Mouse (Mus musculus) macrophage (primary cell): ENCODE measurements around the gene Prdx4. TPM values are rescaled to one million over a fixed set of nuclear protein-coding genes. Genes with fewer than 3 reads are reported as not detected.
"Not testable (repeated sequence)": the region's sequence is repeated elsewhere in the genome, so short reads cannot be mapped to it uniquely, and the experiment has no call there.

ENCODE experiments used
- H3K27ac ChIP-seq: fragments of 350-480 bp; formaldehyde crosslinking; 2 replicates; pipeline ENCODE4 v1.9.0; 2021
- H3K36me3 ChIP-seq: fragments of 350-480 bp; formaldehyde crosslinking; 2 replicates; pipeline ENCODE4 v1.9.0; 2021; ENCODE audit errors: inconsistent target
- H3K4me3 ChIP-seq: fragments of 350-480 bp; formaldehyde crosslinking; 2 replicates; pipeline ENCODE4 v1.9.0; 2021; ENCODE audit errors: inconsistent target
- H3K79me2 ChIP-seq: fragments of 350-480 bp; formaldehyde crosslinking; 2 replicates; pipeline ENCODE4 v1.9.0; 2021; ENCODE audit errors: inconsistent target
- WGBS: methylation state at CpG from one replicate; pipeline ENCODE4 v1.1.7; 2026; ENCODE audit warnings: inconsistent platforms; ENCODE audit not compliant: missing documents; 5-methylcytosine and 5-hydroxymethylcytosine counted together
- polyA plus RNA-seq: library from polyadenylated mRNA; stranded (reverse); fragments of 250-400 nt; gene quantifications from 3 replicates; pipeline ENCODE4 v1.2.4, GENCODE M21; 2018; ENCODE audit warnings: inconsistent platforms
- total RNA-seq, 78 experiments: library from RNA; depleted of rRNA; stranded (reverse); fragments of 250-400 nt; gene quantifications; 1 replicate in 9 of 78; 2 replicates in 24 of 78; 3 replicates in 43 of 78; 4 replicates in 2 of 78; pipeline ENCODE4 v1.2.4; 2018; ENCODE audit warnings: inconsistent platforms in 56 of 78

The Prdx4 gene
- total RNA-seq (2018; cell fraction: chromatin; rRNA removed): 10 to 100 TPM in 12 of 26 experiments, 1 to 10 TPM in 14; 3.6 to 26.4 (median 9.4) TPM
- 100 to 1,000 TPM in 2 of 26 experiments, 10 to 100 TPM in 24; 63.8 to 109 (median 77.7) TPM for total RNA-seq (2018; cell fraction: cytosol; rRNA removed)
- 100 to 1,000 TPM in 1 of 26 experiments, 10 to 100 TPM in 25; 24.4 to 100 (median 54.8) TPM for total RNA-seq (2018; cell fraction: nucleus; rRNA removed)
- 53.4 to 107 TPM (median 95.0 TPM) in 3 replicates for polyA plus RNA-seq

DNA sequence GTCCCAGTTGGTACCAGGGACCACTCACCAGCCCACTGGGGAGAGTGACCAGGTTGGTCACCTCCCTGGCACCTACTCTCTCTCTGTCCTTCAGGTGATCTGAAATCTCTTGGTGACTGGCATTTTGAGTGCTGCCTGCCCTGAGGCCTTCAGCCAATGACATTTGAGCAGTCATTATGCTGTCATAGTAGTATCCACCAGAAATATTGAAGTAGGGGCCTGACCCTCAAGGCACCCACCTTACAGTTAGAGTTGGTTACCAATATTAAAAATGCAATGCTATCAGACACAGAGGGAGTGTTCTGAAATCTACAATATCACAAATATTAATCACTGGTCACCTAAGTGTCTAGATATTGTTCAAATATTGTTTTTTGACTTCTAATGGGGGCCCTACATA is at the start of gene Prdx4:
TSS of gene Prdx4 (minus strand) at position 101 of the 400 bp plus-strand sequence.
- Histone ChIP-seq H3K4me3 (no peak within 1 kb of the TSS), H3K79me2 (peaks cover 14% of the 10 kb centered on the region), H3K27ac (no peak within 1 kb of the TSS), H3K36me3 (no peaks in the 10 kb centered on the region)

DNA sequence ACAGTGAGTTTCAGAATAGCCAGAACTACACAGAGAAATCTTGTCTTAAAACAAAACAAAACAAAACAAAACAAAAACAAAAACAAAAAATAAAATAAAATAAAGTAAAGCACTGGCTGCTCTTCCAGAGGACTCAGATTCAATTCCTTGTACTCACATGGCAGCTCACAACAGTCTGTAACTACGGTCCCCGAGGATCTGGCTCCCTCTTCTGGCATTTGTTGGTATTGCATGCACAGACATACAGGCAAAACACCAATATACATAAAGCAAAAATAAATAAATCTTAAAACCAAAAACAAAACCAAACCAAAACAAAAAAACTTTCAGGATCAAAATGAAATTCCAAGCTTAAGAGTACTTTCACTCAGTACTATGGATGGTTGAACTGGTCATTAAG is 36.0 kb upstream of the Prdx4 start:
- WGBS: 36% methylated on average over 2 of the region's 2 CpGs
- Histone ChIP-seq H3K4me3 (no peak overlapping the region), H3K79me2 (no peaks in the 10 kb centered on the region), H3K36me3 (no peaks in the 10 kb centered on the region), H3K27ac (no peak overlapping the region)

GRCm38 (mm10) chrX:155375458-155375857 is 34.9 kb upstream of the Prdx4 start:
- Histone ChIP-seq H3K4me3 (no peak overlapping the region), H3K36me3 (no peaks in the 10 kb centered on the region), H3K27ac (no peak overlapping the region), H3K79me2 (no peaks in the 10 kb centered on the region)
- 25% methylated on average over 1 of the region's 1 CpGs for WGBS

DNA sequence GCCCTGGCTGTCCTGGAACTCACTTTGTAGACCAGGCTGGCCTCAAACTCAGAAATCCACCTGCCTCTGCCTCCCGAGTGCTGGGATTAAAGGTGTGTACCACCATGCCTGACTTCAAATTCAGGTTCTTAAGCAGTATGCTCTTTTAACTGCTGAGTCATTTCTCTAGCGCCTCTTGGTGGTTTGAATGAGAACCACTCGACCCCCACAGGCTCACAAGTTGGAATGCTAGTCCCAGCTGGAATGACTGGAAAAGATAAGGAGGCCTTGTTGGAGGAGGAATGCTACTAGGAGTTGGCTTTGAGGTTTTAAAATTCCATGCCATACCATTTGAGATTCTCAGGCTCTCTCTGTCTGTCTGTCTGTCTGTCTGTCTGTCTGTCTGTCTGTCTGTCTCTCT is 29.6 kb upstream of the Prdx4 start:
- H3K36me3 ChIP-seq, H3K4me3 ChIP-seq, H3K79me2 ChIP-seq, H3K27ac ChIP-seq: not testable (repeated sequence)
- 78% methylated on average over 3 of the region's 3 CpGs for WGBS

GRCm38 (mm10) chrX:155365095-155365494 is 24.5 kb upstream of the Prdx4 start:
- no peak overlapping the region for H3K27ac ChIP-seq
- H3K36me3 ChIP-seq: no peaks in the 10 kb centered on the region
- H3K4me3 ChIP-seq: no peak overlapping the region
- no peaks in the 10 kb centered on the region for H3K79me2 ChIP-seq
- 56% methylated on average over 1 of the region's 2 CpGs for WGBS

- H3K27ac ChIP-seq: no peak overlapping the region
- H3K4me3 ChIP-seq: no peak overlapping the region
- 83% methylated on average over 2 of the region's 2 CpGs for WGBS
- no peaks in the 10 kb centered on the region for H3K79me2 ChIP-seq
- no peaks in the 10 kb centered on the region for H3K36me3 ChIP-seq
Measured at GRCm38 (mm10) chrX:155346249-155346648, 5.7 kb upstream of the Prdx4 start.

- peak overlapping the region; percentile 31; the same call in 1 of the 2 replicates for H3K27ac ChIP-seq
- 28% methylated on average over 44 of the region's 49 CpGs for WGBS
- no peaks in the 10 kb centered on the region for H3K36me3 ChIP-seq
- peak overlapping the region; percentile 66 for H3K4me3 ChIP-seq
- peaks cover 18% of the 10 kb centered on the region for H3K79me2 ChIP-seq
Measured at GRCm38 (mm10) chrX:155337905-155338721, 2.4 kb downstream of the Prdx4 start.

DNA sequence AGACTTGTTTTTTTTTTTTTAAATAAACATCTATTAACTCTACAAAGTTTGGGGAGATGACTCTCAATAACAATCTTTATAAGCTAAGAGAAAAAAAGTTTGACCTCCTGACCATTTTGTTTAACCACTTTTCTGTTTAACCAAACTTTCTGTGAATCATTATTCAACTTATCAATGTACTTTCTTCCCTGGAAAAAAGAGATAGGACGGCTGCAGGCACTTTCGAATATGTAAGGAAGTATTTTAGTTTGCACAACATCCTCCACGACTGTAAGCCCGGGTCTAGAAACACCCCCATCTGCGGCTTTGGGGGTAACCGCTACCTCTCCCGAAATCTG is 3.0 kb downstream of the Prdx4 start:
- no peaks in the 10 kb centered on the region for H3K36me3 ChIP-seq
- peak overlapping the region; percentile 31; the same call in 1 of the 2 replicates for H3K27ac ChIP-seq
- 37% methylated on average over 7 of the region's 7 CpGs for WGBS

DNA sequence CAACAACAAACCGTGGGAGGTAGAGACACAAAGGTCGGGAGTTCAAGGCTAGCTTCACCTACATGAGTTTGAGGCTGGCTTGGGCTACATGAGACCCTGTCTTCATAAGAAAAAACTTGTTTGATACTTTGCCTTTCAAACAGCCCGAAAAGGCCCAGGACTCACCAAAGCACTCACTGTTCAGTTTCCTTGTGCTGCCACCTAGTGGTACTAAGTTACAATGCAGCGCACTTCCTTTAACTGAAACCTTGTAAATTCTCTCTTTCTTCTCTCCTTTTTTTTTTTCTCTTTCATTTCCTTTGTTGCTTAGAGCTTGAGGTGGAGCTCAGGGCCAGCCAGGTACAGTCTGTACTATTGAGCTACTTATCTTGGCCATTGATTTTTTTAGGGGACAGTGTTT is 22.5 kb downstream of the Prdx4 start:
- 51% methylated on average over 4 of the region's 4 CpGs for WGBS
- no peak overlapping the region for H3K27ac ChIP-seq

More for the DNA sequence above, 3.0 kb downstream of the Prdx4 start:
- Histone ChIP-seq H3K79me2 (peaks cover 18% of the 10 kb centered on the region), H3K4me3 (peak overlapping the region; percentile 66)

GRCm38 (mm10) chrX:155306390-155306789 is 34.2 kb downstream of the Prdx4 start:
- Histone ChIP-seq H3K36me3 (no peaks in the 10 kb centered on the region), H3K79me2 (no peaks in the 10 kb centered on the region)
- 92% methylated on average over 2 of the region's 2 CpGs for WGBS

More for the DNA sequence above, 22.5 kb downstream of the Prdx4 start:
- Histone ChIP-seq H3K36me3 (no peaks in the 10 kb centered on the region), H3K4me3 (no peak overlapping the region), H3K79me2 (no peaks in the 10 kb centered on the region)

GRCm38 (mm10) chrX:155280427-155281044 is 60.0 kb downstream of the Prdx4 start:
- Histone ChIP-seq H3K79me2 (no peaks in the 10 kb centered on the region), H3K36me3 (no peaks in the 10 kb centered on the region; the same call in 1 of the 2 replicates), H3K4me3 (no peak overlapping the region), H3K27ac (no peak overlapping the region)
- 29% methylated on average over 1 of the region's 1 CpGs for WGBS

More at GRCm38 (mm10) chrX:155306390-155306789, 34.2 kb downstream of the Prdx4 start:
- Histone ChIP-seq H3K27ac (no peak overlapping the region), H3K4me3 (no peak overlapping the region)

- Histone ChIP-seq H3K36me3 (peaks cover 4% of the 10 kb centered on the region; the same call in 1 of the 2 replicates), H3K27ac (no peak overlapping the region), H3K4me3 (no peak overlapping the region), H3K79me2 (no peaks in the 10 kb centered on the region)
- 60% methylated on average over 4 of the region's 4 CpGs for WGBS
Measured at GRCm38 (mm10) chrX:155278483-155278882, 62.1 kb downstream of the Prdx4 start.
